Mouse (Mus musculus) thymus, postnatal 4 days (tissue): Measurements from ENCODE around the gene Cfap54.

ENCODE experiments used
- DNase-seq: peaks from one replicate; pipeline ENCODE4 v3.0.0; 2021

The Cfap54 gene

GRCm38 (mm10) chr10:93051016-93051726, 30.2 kb downstream of the Cfap54 start:
- peak; percentile 92 for DNase-seq

GRCm38 (mm10) chr10:93050571-93050970, 30.8 kb downstream of the Cfap54 start:
- no peak for DNase-seq

- DNase-seq: no peak
Measured at GRCm38 (mm10) chr10:93043195-93043594, 38.2 kb downstream of the Cfap54 start.

- DNase-seq: no peak
Measured at GRCm38 (mm10) chr10:93041850-93042249, 39.6 kb downstream of the Cfap54 start.

- no peak for DNase-seq
Measured at GRCm38 (mm10) chr10:93041392-93041791, 40.0 kb downstream of the Cfap54 start.

GRCm38 (mm10) chr10:93036532-93036931, 44.9 kb downstream of the Cfap54 start:
- DNase-seq: no peak

GRCm38 (mm10) chr10:93035489-93035888, 45.9 kb downstream of the Cfap54 start:
- DNase-seq: no peak

- DNase-seq: no peak
Measured at GRCm38 (mm10) chr10:93023295-93023694, 58.1 kb downstream of the Cfap54 start.

GRCm38 (mm10) chr10:93014059-93014795, 67.2 kb downstream of the Cfap54 start:
- peak; percentile 62 for DNase-seq

- no peak for DNase-seq
Measured at GRCm38 (mm10) chr10:93011085-93011484, 70.3 kb downstream of the Cfap54 start.

- DNase-seq: no peak
Measured at GRCm38 (mm10) chr10:93006970-93007369, 74.4 kb downstream of the Cfap54 start.

- no peak for DNase-seq
Measured at GRCm38 (mm10) chr10:93006405-93006804, 75.0 kb downstream of the Cfap54 start.

- DNase-seq: no peak
Measured at GRCm38 (mm10) chr10:92998536-92998935, 82.9 kb downstream of the Cfap54 start.

GRCm38 (mm10) chr10:92995186-92995585, 86.2 kb downstream of the Cfap54 start:
- no peak for DNase-seq

GRCm38 (mm10) chr10:92994340-92994739, 87.1 kb downstream of the Cfap54 start:
- DNase-seq: no peak

GRCm38 (mm10) chr10:92992526-92992925, 88.9 kb downstream of the Cfap54 start:
- DNase-seq: no peak

GRCm38 (mm10) chr10:92990576-92990975, 90.8 kb downstream of the Cfap54 start:
- DNase-seq: no peak

GRCm38 (mm10) chr10:92965134-92965533, 116.3 kb downstream of the Cfap54 start:
- DNase-seq: no peak

GRCm38 (mm10) chr10:92950044-92950443, 131.4 kb downstream of the Cfap54 start:
- DNase-seq: no peak

GRCm38 (mm10) chr10:92942848-92943645, 138.4 kb downstream of the Cfap54 start:
- DNase-seq: no peak

- no peak for DNase-seq
Measured at GRCm38 (mm10) chr10:92941616-92942015, 139.8 kb downstream of the Cfap54 start.

GRCm38 (mm10) chr10:92937741-92938285, 143.6 kb downstream of the Cfap54 start:
- DNase-seq: no peak

- no peak for DNase-seq
Measured at GRCm38 (mm10) chr10:92937091-92937490, 144.3 kb downstream of the Cfap54 start.
